Mouse (Mus musculus) regulatory T cell (primary cell): ENCODE data around the gene Dlg2.

Experiments used
- in situ Hi-C: fragments of 300-600 bp; cut with MboI, MseI; formaldehyde crosslinking; loops from one replicate; pipeline ENCODE4 v1.15.1; 2025; ENCODE audit warnings: high pct_unique_total_duplicates

Gene Dlg2

GRCm38 (mm10) chr7:91089211-91089930 lies 612.9 kb downstream of the Dlg2 start:
- in situ Hi-C loops = no loop called here

GRCm38 (mm10) chr7:91090317-91090829 lies 613.9 kb downstream of the Dlg2 start:
- in situ Hi-C loops = no loop called here

- in situ Hi-C loops = no loop called here
Observed at GRCm38 (mm10) chr7:91090830-91091683, 614.6 kb downstream of the Dlg2 start.

GRCm38 (mm10) chr7:91096467-91096866 lies 620.0 kb downstream of the Dlg2 start:
- in situ Hi-C loops = no loop called here

GRCm38 (mm10) chr7:91098521-91098920 lies 622.0 kb downstream of the Dlg2 start:
- in situ Hi-C loops = no loop called here

- in situ Hi-C loops = no loop called here
Observed at GRCm38 (mm10) chr7:91109575-91109974, 633.1 kb downstream of the Dlg2 start.

GRCm38 (mm10) chr7:91132128-91132527 lies 655.7 kb downstream of the Dlg2 start:
- in situ Hi-C loops = no loop called here

- in situ Hi-C loops = no loop called here
Observed at GRCm38 (mm10) chr7:91154096-91154495, 677.6 kb downstream of the Dlg2 start.

GRCm38 (mm10) chr7:91159144-91159543 lies 682.7 kb downstream of the Dlg2 start:
- in situ Hi-C loops = no loop called here

GRCm38 (mm10) chr7:91161643-91162175 lies 685.2 kb downstream of the Dlg2 start:
- in situ Hi-C loops = no loop called here

GRCm38 (mm10) chr7:91173560-91173959 lies 697.1 kb downstream of the Dlg2 start:
- in situ Hi-C loops = no loop called here

GRCm38 (mm10) chr7:91188211-91188610 lies 711.7 kb downstream of the Dlg2 start:
- in situ Hi-C loops = no loop called here

GRCm38 (mm10) chr7:91199372-91199771 lies 722.9 kb downstream of the Dlg2 start:
- in situ Hi-C loops = no loop called here

GRCm38 (mm10) chr7:91208083-91208852 lies 731.8 kb downstream of the Dlg2 start:
- in situ Hi-C loops = no loop called here

GRCm38 (mm10) chr7:91208973-91209372 lies 732.5 kb downstream of the Dlg2 start:
- in situ Hi-C loops = no loop called here

- in situ Hi-C loops = no loop called here
Observed at GRCm38 (mm10) chr7:91212236-91212635, 735.8 kb downstream of the Dlg2 start.

- in situ Hi-C loops = no loop called here
Observed at GRCm38 (mm10) chr7:91214921-91215320, 738.4 kb downstream of the Dlg2 start.

GRCm38 (mm10) chr7:91218321-91218987 lies 742.0 kb downstream of the Dlg2 start:
- in situ Hi-C loops = no loop called here

GRCm38 (mm10) chr7:91226442-91226841 lies 750.0 kb downstream of the Dlg2 start:
- in situ Hi-C loops = loop anchor here (10.0 kb wide), 1 partner anchor 712 kb away; no protein-coding TSS in a partner anchor

GRCm38 (mm10) chr7:91241718-91242117 lies 765.2 kb downstream of the Dlg2 start:
- in situ Hi-C loops = no loop called here

- in situ Hi-C loops = no loop called here
Observed at GRCm38 (mm10) chr7:91261672-91262030, 785.2 kb downstream of the Dlg2 start.
